Mouse (Mus musculus) ES-E14 (cell line): ENCODE results near the gene R3hcc1l. TPM values are rescaled to one million over a fixed set of nuclear protein-coding genes. Genes with fewer than 3 reads are reported as not detected.

ENCODE experiments used
- DNase-seq: peaks from one replicate; pipeline ENCODE4 v3.0.0-alpha.2; 2013; ENCODE audit warnings: low read depth, low spot score
- H3K27ac ChIP-seq: 2 replicates; pipeline ENCODE4 v1.5.1; 2012; ENCODE audit warnings: low read depth, mild to moderate bottlenecking, low read length, moderate library complexity, mixed read lengths; ENCODE audit not compliant: poor library complexity, insufficient read depth, severe bottlenecking
- H3K36me3 ChIP-seq: 2 replicates; pipeline ENCODE4 v1.6.1; 2012; ENCODE audit warnings: mild to moderate bottlenecking, low read length, moderate library complexity, mixed read lengths; ENCODE audit not compliant: control insufficient read depth, poor library complexity, insufficient read depth, severe bottlenecking
- H3K4me1 ChIP-seq, 2 experiments: fragments of 150-350 bp in 1 of 2; sonication (generic) in 1 of 2; 2 replicates each; pipeline ENCODE4 v1.6.1; 2012; ENCODE audit warnings: low read length in 2 of 2, mild to moderate bottlenecking in 1 of 2, mixed read lengths in 1 of 2; ENCODE audit not compliant: control insufficient read depth in 2 of 2, insufficient read depth in 2 of 2, poor library complexity in 1 of 2
- H3K4me3 ChIP-seq, 2 experiments: fragments of 150-350 bp in 1 of 2; sonication (generic) in 1 of 2; 2 replicates each; pipeline ENCODE4 v1.5.1; 2012; ENCODE audit warnings: low read length in 2 of 2, low read depth in 1 of 2, mild to moderate bottlenecking in 1 of 2, mixed read lengths in 1 of 2; ENCODE audit not compliant: insufficient read depth in 1 of 2, poor library complexity in 1 of 2, severe bottlenecking in 1 of 2
- H3K9ac ChIP-seq: 2 replicates; pipeline ENCODE4 v1.6.1; 2012; ENCODE audit warnings: low read depth, mild to moderate bottlenecking, low read length, mixed read lengths; ENCODE audit not compliant: poor library complexity, insufficient read depth, severe bottlenecking
- H3K9me3 ChIP-seq: fragments of 150-350 bp; sonication (generic); 2 replicates; pipeline ENCODE4 v1.6.1; 2012; ENCODE audit warnings: low read depth, mild to moderate bottlenecking, low read length; ENCODE audit not compliant: control insufficient read depth, insufficient read depth
- CHD2 ChIP-seq: IDR thresholded peaks from 2 replicates; pipeline ENCODE4 v1.6.1; 2014; ENCODE audit warnings: mild to moderate bottlenecking, low read depth, low read length, inconsistent platforms
- HCFC1 ChIP-seq: IDR thresholded peaks from 2 replicates; pipeline ENCODE4 v1.6.1; 2012; ENCODE audit warnings: low read length, inconsistent platforms, borderline replicate concordance; ENCODE audit not compliant: insufficient read depth
- MAFK ChIP-seq: IDR thresholded peaks from 2 replicates; pipeline ENCODE4 v1.6.1; 2014; ENCODE audit warnings: mild to moderate bottlenecking, low read depth, low read length, inconsistent platforms; ENCODE audit not compliant: insufficient read depth
- ZC3H11A ChIP-seq: IDR thresholded peaks from 2 replicates; pipeline ENCODE4 v1.6.1; 2012; ENCODE audit warnings: low read depth, mild to moderate bottlenecking, inconsistent platforms, low read length, borderline replicate concordance
- ZNF384 ChIP-seq: IDR thresholded peaks from 2 replicates; pipeline ENCODE4 v1.6.1; 2012; ENCODE audit warnings: low read depth, low read length, inconsistent platforms
- in situ Hi-C, 2 experiments: fragments of 600-800 bp; cut with MboI; formaldehyde crosslinking; loops; one replicate each; pipeline ENCODE4 v1.15.1; 2025; ENCODE audit warnings: low sequenced_read_pairs in 2 of 2, inconsistent platforms in 1 of 2; ENCODE audit not compliant: unreplicated experiment in 2 of 2
- total RNA-seq: library from RNA; depleted of rRNA; stranded (reverse); fragments of 300-350 nt; gene quantifications from 2 replicates; pipeline ENCODE4 v1.2.3, GENCODE M21; 2012

The R3hcc1l gene
- total RNA-seq, 1 experiment = 8.0 TPM

DNA sequence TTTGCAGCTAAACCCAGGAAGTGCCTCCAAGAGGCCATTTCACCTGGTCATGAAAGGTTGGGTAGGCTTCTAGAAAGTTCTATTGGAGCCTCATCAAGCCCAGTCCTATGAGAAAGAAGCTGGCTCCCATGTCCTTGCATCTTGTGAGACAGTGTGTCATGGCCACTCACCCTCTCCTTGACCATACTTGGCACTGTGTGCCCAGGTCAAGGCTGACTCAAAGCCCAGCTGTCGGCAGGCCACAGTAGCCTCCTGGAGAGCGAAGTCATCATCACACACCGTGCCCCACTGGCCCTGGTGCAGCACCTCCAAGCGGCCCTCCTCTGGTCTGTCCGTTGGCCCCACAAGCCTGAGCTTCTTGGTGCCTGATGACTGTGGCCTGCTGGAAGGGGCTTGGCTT lies 89.5 kb downstream of the R3hcc1l start:
- in situ Hi-C loops = no loop called here
- TF ChIP-seq ZC3H11A = no peak
- no peak for TF ChIP-seq MAFK
- no peak for TF ChIP-seq ZNF384
- no peak for TF ChIP-seq HCFC1
- TF ChIP-seq CHD2 = no peak
- no peak overlapping the region for H3K9ac ChIP-seq
- no peak overlapping the region for H3K27ac ChIP-seq
- H3K4me3 ChIP-seq = no peak overlapping the region
- no peak for DNase-seq
- H3K4me1 ChIP-seq = 0 out of 4 replicates have a peak, but pooled peaks cover 0 to 1% of the 10 kb centered on the region in 2 experiments
- H3K9me3 ChIP-seq = no peaks in the 10 kb centered on the region
- H3K36me3 ChIP-seq = no peaks in the 10 kb centered on the region

DNA sequence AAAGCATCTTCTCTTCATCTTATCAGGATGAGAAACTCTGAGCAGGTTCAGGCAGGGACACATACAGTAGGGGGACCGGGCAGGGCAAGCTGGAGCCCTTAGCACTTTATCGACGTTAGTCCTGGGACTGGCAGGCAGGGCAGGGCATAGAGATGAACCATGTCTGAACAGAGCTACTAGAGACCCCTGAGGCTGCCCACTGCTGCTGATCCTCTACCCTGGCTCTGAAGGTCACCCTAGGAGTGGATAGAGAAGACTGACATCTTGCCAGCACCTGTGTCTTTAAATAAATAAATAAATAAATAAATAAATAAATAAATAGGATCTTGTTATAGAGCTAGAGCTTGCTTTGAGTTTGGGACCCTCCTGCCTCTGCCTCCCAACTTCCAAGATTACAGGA lies 91.2 kb downstream of the R3hcc1l start:
- in situ Hi-C loops = no loop called here
- no peaks in the 10 kb centered on the region for H3K36me3 ChIP-seq
- no peak overlapping the region for H3K9ac ChIP-seq
- H3K4me3 ChIP-seq = no peak overlapping the region
- H3K4me1 ChIP-seq = peaks cover 0 to 9% of the 10 kb centered on the region in 2 experiments; a peak in 1 of 4 replicates
- no peak overlapping the region for H3K27ac ChIP-seq
- TF ChIP-seq HCFC1 (no peak), MAFK (no peak), ZC3H11A (no peak), CHD2 (no peak), ZNF384 (no peak)
- no peaks in the 10 kb centered on the region for H3K9me3 ChIP-seq
- no peak for DNase-seq

DNA sequence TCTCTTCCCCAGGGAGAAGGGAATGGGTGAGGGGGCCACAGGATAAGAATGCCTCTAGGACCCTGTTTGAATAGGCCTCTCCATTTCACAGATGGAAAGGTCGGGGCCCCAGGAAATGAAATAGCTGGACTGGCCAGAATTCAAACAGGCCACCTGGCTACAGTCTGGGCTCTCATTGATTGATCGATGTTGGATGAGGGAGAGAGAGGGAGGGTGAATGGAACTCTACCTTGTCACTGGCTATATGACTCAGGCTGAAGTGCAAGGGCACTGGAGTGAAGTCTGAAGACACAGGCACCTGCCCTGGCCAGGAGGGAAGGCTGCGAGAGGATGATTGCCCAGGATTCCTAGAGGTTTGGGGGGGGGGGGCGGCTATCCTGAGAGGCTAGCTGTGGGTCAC lies 93.2 kb downstream of the R3hcc1l start:
- in situ Hi-C loops = no loop called here
- H3K4me1 ChIP-seq = peaks cover 0 to 9% of the 10 kb centered on the region in 2 experiments; a peak in 1 of 4 replicates
- no peak for DNase-seq
- no peaks in the 10 kb centered on the region for H3K36me3 ChIP-seq
- H3K9me3 ChIP-seq = no peaks in the 10 kb centered on the region
- no peak overlapping the region for H3K27ac ChIP-seq
- H3K4me3 ChIP-seq = no peak overlapping the region
- TF ChIP-seq MAFK = no peak
- no peak for TF ChIP-seq ZNF384
- TF ChIP-seq CHD2 = no peak
- TF ChIP-seq ZC3H11A = no peak
- no peak for TF ChIP-seq HCFC1
- H3K9ac ChIP-seq = no peak overlapping the region

DNA sequence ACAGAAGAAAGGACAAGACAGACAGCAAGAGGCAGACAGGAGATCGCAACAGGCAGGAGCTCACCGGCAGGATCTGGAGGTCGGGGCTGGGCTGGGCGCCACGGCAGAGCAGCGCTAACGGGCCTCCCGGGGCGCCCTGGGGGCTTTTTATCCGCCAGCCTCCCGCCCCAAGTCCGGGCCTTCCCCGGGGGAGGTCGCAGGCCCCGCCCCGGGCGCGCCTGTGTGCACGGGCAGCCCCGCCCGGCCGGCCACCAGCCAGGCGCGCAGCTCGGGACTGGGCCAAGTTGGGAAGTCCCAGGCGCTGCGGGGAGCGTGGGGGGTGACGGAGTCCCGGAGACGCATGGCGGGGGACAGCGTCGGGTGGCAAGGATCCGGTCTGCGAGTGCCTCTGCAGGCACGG lies 94.1 kb downstream of the R3hcc1l start, which contains the start of gene Loxl4:
Gene Loxl4 (minus strand): TSS at position 160 of the 400 bp plus-strand sequence.
- H3K4me3 ChIP-seq = peak within 1 kb of the TSS; percentile 58 to 59
- in situ Hi-C loops = no loop called here
- no peaks in the 10 kb centered on the region for H3K9me3 ChIP-seq
- TF ChIP-seq CHD2 (no peak), HCFC1 (no peak), MAFK (no peak), ZC3H11A (no peak), ZNF384 (no peak)
- no peaks in the 10 kb centered on the region for H3K36me3 ChIP-seq
- no peak within 1 kb of the TSS for H3K27ac ChIP-seq
- H3K4me1 ChIP-seq = peaks cover 0 to 9% of the 10 kb centered on the region in 2 experiments; a peak in 1 of 4 replicates
- H3K9ac ChIP-seq = peak within 1 kb of the TSS; percentile 36; the same call in 1 of the 2 replicates
- DNase-seq = no peak

DNA sequence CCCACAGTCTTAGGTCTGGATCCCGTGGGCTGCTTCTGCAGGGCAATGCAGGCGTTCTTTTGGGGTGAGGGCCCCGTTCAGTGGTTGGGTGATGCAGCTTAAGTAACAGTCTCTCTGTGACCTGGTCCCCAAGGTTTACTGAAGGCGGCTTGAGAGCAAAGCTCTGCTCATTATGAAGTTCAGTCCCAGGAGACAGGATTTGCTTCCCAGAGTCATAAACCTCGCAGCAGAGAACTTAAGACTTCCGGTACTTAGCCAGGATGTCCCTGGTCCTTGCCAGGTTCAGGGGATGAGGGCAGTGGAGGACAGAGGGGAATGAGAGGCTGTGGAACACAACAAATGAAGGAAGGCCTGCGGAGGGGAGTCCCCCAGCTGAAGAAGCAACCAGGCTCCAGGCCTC lies 94.6 kb downstream of the R3hcc1l start:
- DNase-seq = no peak
- Histone ChIP-seq H3K9me3 (no peaks in the 10 kb centered on the region), H3K4me3 (peak overlapping the region; percentile 58 to 59), H3K9ac (no peak overlapping the region), H3K4me1 (peaks cover 0 to 9% of the 10 kb centered on the region in 2 experiments; a peak in 1 of 4 replicates), H3K36me3 (no peaks in the 10 kb centered on the region), H3K27ac (no peak overlapping the region)
- in situ Hi-C loops = no loop called here
- TF ChIP-seq ZC3H11A (no peak), HCFC1 (no peak), ZNF384 (no peak), MAFK (no peak), CHD2 (no peak)
